1 mouse cellular context compared by ENCODE assay signal in the genomic region with DNA sequence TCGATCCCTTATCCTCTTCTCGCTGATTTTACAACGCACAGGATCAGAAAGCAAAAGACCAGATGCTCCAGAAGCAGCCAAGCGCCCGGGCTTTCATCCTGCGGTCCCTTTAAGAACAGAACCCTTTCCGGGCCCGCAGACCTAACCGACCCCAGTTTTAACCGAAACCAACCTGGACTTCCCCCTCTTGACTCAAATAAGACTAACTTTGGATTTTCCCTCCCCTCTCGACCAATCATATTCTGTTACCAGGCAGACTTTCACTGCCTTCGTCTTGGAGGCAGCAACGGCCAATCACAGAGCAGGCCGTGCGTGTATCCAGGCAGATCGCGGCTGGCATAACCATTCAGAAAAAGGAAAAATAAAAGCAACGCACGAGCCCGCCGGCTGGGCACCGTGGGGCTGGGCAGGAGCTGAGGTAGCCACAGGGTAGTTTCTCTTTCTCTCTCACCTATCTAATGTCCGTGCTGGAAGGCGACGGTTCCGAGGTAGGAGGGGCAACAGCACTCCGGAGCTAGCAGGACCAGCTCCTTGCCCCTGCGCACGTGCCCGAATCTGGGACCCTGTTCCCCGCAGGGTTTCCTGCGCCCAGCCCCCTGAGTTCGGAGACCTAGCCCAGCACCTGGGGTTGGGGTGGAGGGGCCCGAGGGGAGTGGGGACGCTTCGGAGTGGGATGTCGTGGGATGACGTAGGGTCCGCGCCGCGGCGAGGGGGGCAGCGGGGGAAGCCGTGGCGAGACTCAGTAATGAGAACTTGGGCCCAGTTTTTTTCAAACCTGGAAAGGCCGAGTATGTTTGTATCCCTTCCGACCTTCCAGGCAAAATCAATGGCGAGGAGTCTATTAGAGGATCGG.
TF ChIP-seq lines count a peak whose summit lies in the region.

A gene (plus strand): TSS at position 312 of the 853 bp plus-strand sequence.

TF ChIP-seq in myocyte, 11 proteins besides CTCF, POLR2A, EP300 and RAD21 (continued from another document):
- TF ChIP-seq MYOG (IDR thresholded peaks at IDR 0.05; ENCODE audit: control insufficient read depth in 1 of 3, insufficient read depth in 1 of 3, insufficient read length in 2 of 3, low read depth in 2 of 3) (no peak), POLR2AphosphoS2 (IDR thresholded peaks at IDR 0.05; ENCODE audit: insufficient read length, low read depth) (no peak), MAX (IDR thresholded peaks at IDR 0.05; ENCODE audit: low read depth) (no peak)
